Mouse (Mus musculus) lung, adult 2 months (tissue): ENCODE data around the gene Gata2.

Source experiments
- CTCF ChIP-seq: fragments of 200-500 bp; IDR thresholded peaks from 2 replicates; pipeline ENCODE4 v1.5.1; 2011; ENCODE audit warnings: mild to moderate bottlenecking, low read length, control low read depth; ENCODE audit not compliant: insufficient read depth
- POLR2A ChIP-seq: fragments of 200-500 bp; IDR thresholded peaks from 2 replicates; pipeline ENCODE4 v1.6.1; 2011; ENCODE audit warnings: low read depth, mild to moderate bottlenecking, control low read depth, low read length, borderline replicate concordance; ENCODE audit errors: extremely low read depth

GRCm38 (mm10) chr6:88210182-88210581 is 16.5 kb downstream of the Gata2 start:
- no peak for TF ChIP-seq POLR2A
- TF ChIP-seq CTCF, result no peak
